Mouse (Mus musculus): ENCODE measurements at regions not wholly inside any gene's neighbourhood (a gene's known extent, or its start where the extent isn't known, plus 50 kb on each side); places are given as distances from the start of the nearest gene placed in this dataset.

DNA sequence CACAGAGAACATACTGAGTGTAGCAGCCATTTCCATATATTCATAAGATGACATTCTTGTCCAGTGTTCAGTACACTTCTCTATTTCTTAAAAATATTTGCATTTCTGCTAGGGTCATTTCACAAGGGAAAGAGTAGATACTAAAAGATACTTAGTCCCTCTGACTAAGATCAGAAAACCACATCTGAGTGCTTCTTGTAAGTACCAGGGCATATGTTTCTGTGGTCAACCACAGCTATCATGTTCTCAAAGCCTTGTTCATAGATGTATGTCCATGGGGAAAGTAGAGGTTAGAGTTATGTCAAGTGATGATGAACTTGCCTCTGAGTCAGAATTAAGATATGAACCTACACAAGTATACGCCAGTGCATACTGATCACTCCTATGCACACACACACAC, 279.2 kb upstream of the Clnk start:
- Histone ChIP-seq H3K9ac (replicated peaks; ENCODE audit: low read depth, low read length) (no peak overlapping the region), H3K27ac (ENCODE audit: low read depth) (no peak overlapping the region), H3K4me2 (ENCODE audit: low read depth, low read length) (no peak overlapping the region), H3K27me3 (ENCODE audit: control insufficient read depth, insufficient read depth, low read length) (no peaks in the 10 kb centered on the region), H3K4me3 (ENCODE audit: low read depth, low read length) (no peak overlapping the region), H3K36me3 (replicated peaks; ENCODE audit: control insufficient read depth, insufficient read depth, low read length) (no peaks in the 10 kb centered on the region), H3K4me1 (ENCODE audit: control insufficient read depth, insufficient read depth) (no peaks in the 10 kb centered on the region), H3K9me3 (replicated peaks; ENCODE audit: control insufficient read depth, low read length) (no peaks in the 10 kb centered on the region)
- no peak for TF ChIP-seq EP300 (IDR thresholded peaks at IDR 0.05; ENCODE audit: low read depth)
- TF ChIP-seq CTCF (IDR thresholded peaks at IDR 0.05; ENCODE audit: low read depth): no peak
- DNase-seq (ENCODE audit: low spot score) (no peak), ATAC-seq (ENCODE audit: insufficient read depth, low read depth) (no peak)
- 96% methylated on average over 1 of the region's 1 CpGs for WGBS

DNA sequence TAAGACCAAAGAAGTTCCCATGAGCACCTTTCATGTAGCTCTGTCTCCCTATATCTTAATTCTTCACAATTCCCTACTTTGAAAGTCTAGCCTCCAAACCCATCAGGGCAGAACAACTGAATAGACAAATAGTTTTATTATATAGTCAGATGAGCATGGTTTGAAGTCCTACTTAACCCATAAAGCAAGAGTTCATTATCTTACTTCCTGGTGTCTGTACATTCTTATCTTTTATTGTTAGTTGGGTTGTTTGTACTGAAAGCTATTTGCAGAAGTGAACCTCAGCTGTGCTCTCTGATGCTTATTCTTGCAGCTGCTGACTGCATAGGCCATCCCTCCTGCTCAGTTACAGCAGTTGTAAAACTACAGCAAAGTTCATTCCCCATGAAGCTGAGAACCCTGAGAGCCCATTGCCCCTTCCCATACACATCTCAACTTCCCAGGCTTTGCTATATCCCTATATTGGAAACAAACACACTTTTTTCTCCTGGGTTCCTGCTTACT, 276.7 kb upstream of the Clnk start:
- Histone ChIP-seq H3K9ac (replicated peaks; ENCODE audit: low read depth, low read length) (no peak overlapping the region), H3K4me3 (ENCODE audit: low read depth, low read length) (no peak overlapping the region), H3K27ac (ENCODE audit: low read depth) (no peak overlapping the region), H3K4me2 (ENCODE audit: low read depth, low read length) (no peak overlapping the region), H3K4me1 (ENCODE audit: control insufficient read depth, insufficient read depth) (no peaks in the 10 kb centered on the region), H3K9me3 (replicated peaks; ENCODE audit: control insufficient read depth, low read length) (no peaks in the 10 kb centered on the region), H3K36me3 (replicated peaks; ENCODE audit: control insufficient read depth, insufficient read depth, low read length) (no peaks in the 10 kb centered on the region), H3K27me3 (ENCODE audit: control insufficient read depth, insufficient read depth, low read length) (no peaks in the 10 kb centered on the region)
- no peak for TF ChIP-seq CTCF (IDR thresholded peaks at IDR 0.05; ENCODE audit: low read depth)
- TF ChIP-seq EP300 (IDR thresholded peaks at IDR 0.05; ENCODE audit: low read depth): no peak
- no peak for DNase-seq (ENCODE audit: low spot score)
- no peak for ATAC-seq (ENCODE audit: insufficient read depth, low read depth)

DNA sequence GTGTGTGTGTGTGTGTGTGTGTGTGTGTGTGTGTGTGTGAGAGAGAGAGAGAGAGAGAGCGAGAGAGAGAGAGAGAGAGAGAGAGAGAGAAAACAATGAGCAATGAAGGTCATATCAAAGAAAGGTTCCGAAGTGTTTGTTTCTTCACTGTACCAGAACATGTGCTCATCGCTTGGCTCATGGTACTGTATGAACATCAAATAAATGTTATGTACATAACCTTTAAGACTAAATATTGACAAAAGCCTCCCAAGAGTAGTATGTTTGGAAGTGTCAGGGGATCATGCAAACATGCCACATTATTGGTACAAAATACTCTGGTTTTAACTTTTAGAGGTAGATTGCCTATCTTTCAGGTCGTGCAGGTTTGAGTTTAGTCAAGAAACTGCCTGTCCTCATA, 275.3 kb upstream of the Clnk start:
- no peaks in the 10 kb centered on the region for H3K36me3 ChIP-seq (replicated peaks; ENCODE audit: control insufficient read depth, insufficient read depth, low read length)
- no peaks in the 10 kb centered on the region for H3K27me3 ChIP-seq (ENCODE audit: control insufficient read depth, insufficient read depth, low read length)
- H3K27ac ChIP-seq (ENCODE audit: low read depth): no peak overlapping the region
- H3K4me2 ChIP-seq (ENCODE audit: low read depth, low read length): no peak overlapping the region
- WGBS: 75% methylated on average over 4 of the region's 4 CpGs
- no peaks in the 10 kb centered on the region for H3K4me1 ChIP-seq (ENCODE audit: control insufficient read depth, insufficient read depth)
- no peak for DNase-seq (ENCODE audit: low spot score)
- TF ChIP-seq EP300 (IDR thresholded peaks at IDR 0.05; ENCODE audit: low read depth) (no peak), CTCF (IDR thresholded peaks at IDR 0.05; ENCODE audit: low read depth) (no peak)
- H3K9me3 ChIP-seq (replicated peaks; ENCODE audit: control insufficient read depth, low read length): no peaks in the 10 kb centered on the region
- ATAC-seq (ENCODE audit: insufficient read depth, low read depth): no peak
- H3K4me3 ChIP-seq (ENCODE audit: low read depth, low read length): no peak overlapping the region
- H3K9ac ChIP-seq (replicated peaks; ENCODE audit: low read depth, low read length): no peak overlapping the region

DNA sequence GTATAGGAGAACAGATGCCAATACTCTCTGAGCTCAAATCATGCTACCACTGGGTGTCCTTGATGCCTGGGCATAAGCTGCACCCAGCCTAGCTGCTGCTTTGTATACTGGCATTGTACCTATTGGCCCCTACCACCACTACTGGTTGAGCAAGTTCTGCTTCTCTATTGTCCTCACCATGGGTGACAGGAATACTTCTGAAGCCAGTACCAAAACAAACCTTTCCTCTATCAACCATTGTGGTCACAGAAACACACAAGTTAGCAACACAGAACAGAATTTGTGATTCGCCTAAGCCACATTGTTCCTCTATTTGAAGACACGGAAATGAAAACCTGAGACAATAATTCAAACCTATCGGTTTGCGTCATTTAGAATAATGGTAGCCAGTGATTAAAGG, 274.3 kb upstream of the Clnk start:
- TF ChIP-seq EP300 (IDR thresholded peaks at IDR 0.05; ENCODE audit: low read depth): no peak
- no peak for TF ChIP-seq CTCF (IDR thresholded peaks at IDR 0.05; ENCODE audit: low read depth)
- H3K27ac ChIP-seq (ENCODE audit: low read depth): no peak overlapping the region
- H3K9ac ChIP-seq (replicated peaks; ENCODE audit: low read depth, low read length): no peak overlapping the region
- 0 out of 2 replicates have a peak, but pooled peaks cover 1% of the 10 kb centered on the region for H3K4me1 ChIP-seq (ENCODE audit: control insufficient read depth, insufficient read depth)
- H3K4me2 ChIP-seq (ENCODE audit: low read depth, low read length): no peak overlapping the region
- H3K27me3 ChIP-seq (ENCODE audit: control insufficient read depth, insufficient read depth, low read length): no peaks in the 10 kb centered on the region
- ATAC-seq (ENCODE audit: insufficient read depth, low read depth) (no peak), DNase-seq (ENCODE audit: low spot score) (no peak)
- H3K9me3 ChIP-seq (replicated peaks; ENCODE audit: control insufficient read depth, low read length): no peaks in the 10 kb centered on the region
- 80% methylated on average over 4 of the region's 4 CpGs for WGBS
- H3K36me3 ChIP-seq (replicated peaks; ENCODE audit: control insufficient read depth, insufficient read depth, low read length): no peaks in the 10 kb centered on the region
- H3K4me3 ChIP-seq (ENCODE audit: low read depth, low read length): no peak overlapping the region

DNA sequence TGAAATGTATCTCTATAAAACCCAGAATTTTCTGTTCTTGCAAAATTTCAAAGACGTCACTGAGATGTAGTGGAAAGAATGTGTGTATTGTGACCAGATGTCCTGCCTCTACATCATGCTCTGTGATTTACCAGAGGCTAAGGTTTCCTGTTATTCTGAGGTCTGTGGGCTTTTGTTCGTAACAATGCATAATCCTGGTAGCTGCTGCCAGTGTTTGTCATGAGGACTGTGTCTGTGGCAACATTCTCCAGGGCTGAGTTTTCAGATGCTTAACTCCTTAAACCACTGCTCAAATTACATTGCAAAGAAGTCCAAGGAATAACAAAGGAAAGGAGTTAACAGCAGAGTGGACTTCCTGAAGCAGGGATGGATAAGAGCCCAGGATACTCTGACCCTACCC, 269.0 kb upstream of the Clnk start:
- Histone ChIP-seq H3K4me2 (ENCODE audit: low read depth, low read length) (no peak overlapping the region), H3K27ac (ENCODE audit: low read depth) (no peak overlapping the region), H3K4me1 (ENCODE audit: control insufficient read depth, insufficient read depth) (0 out of 2 replicates have a peak, but pooled peaks cover 11% of the 10 kb centered on the region), H3K4me3 (ENCODE audit: low read depth, low read length) (no peak overlapping the region), H3K36me3 (replicated peaks; ENCODE audit: control insufficient read depth, insufficient read depth, low read length) (no peaks in the 10 kb centered on the region), H3K27me3 (ENCODE audit: control insufficient read depth, insufficient read depth, low read length) (no peaks in the 10 kb centered on the region), H3K9ac (replicated peaks; ENCODE audit: low read depth, low read length) (no peak overlapping the region), H3K9me3 (replicated peaks; ENCODE audit: control insufficient read depth, low read length) (no peaks in the 10 kb centered on the region)
- ATAC-seq (ENCODE audit: insufficient read depth, low read depth) (peak; percentile 30), DNase-seq (ENCODE audit: low spot score) (peak; percentile 45)
- 42% methylated on average over 2 of the region's 2 CpGs for WGBS
- TF ChIP-seq EP300 (IDR thresholded peaks at IDR 0.05; ENCODE audit: low read depth) (no peak), CTCF (IDR thresholded peaks at IDR 0.05; ENCODE audit: low read depth) (no peak)

DNA sequence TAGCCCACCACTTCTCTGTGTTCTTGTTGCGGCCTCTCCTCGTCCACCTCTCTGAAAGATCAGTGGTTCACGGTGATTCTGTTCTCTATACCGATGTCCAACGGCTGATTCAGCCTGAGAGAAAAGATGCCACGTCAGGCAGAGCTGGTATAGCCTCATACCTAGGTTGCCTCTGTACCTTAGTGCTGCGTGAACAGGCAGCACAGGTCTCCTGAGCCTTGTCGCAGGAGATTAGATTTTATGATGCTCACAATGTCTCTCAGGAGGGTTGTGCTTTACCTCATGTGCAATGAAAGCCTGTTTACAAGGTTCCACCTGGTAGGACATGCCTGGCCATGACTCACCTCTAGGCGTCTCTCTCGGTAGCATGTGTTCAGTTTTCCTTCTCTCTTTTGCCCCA, 267.6 kb upstream of the Clnk start:
- no peak for TF ChIP-seq CTCF (IDR thresholded peaks at IDR 0.05; ENCODE audit: low read depth)
- no peak for TF ChIP-seq EP300 (IDR thresholded peaks at IDR 0.05; ENCODE audit: low read depth)
- Histone ChIP-seq H3K27me3 (ENCODE audit: control insufficient read depth, insufficient read depth, low read length) (no peaks in the 10 kb centered on the region), H3K4me1 (ENCODE audit: control insufficient read depth, insufficient read depth) (0 out of 2 replicates have a peak, but pooled peaks cover 11% of the 10 kb centered on the region), H3K9ac (replicated peaks; ENCODE audit: low read depth, low read length) (no peak overlapping the region), H3K36me3 (replicated peaks; ENCODE audit: control insufficient read depth, insufficient read depth, low read length) (no peaks in the 10 kb centered on the region), H3K27ac (ENCODE audit: low read depth) (no peak overlapping the region), H3K9me3 (replicated peaks; ENCODE audit: control insufficient read depth, low read length) (no peaks in the 10 kb centered on the region), H3K4me3 (ENCODE audit: low read depth, low read length) (no peak overlapping the region), H3K4me2 (ENCODE audit: low read depth, low read length) (no peak overlapping the region)
- 78% methylated on average over 10 of the region's 10 CpGs for WGBS
- ATAC-seq (ENCODE audit: insufficient read depth, low read depth) (no peak), DNase-seq (ENCODE audit: low spot score) (no peak)
